Mouse (Mus musculus) embryo, embryonic 11.5 days (tissue): ENCODE measurements at regions not wholly inside any gene's neighbourhood (a gene's known extent, or its start where the extent isn't known, plus 50 kb on each side); places are given as distances from the start of the nearest gene placed in this dataset.
A peak's percentile ranks its signal among the peaks of the same experiment; 100 is the strongest.
"Not testable (repeated sequence)": the region's sequence is repeated elsewhere in the genome, so short reads cannot be mapped to it uniquely, and the experiment has no call there.

ENCODE experiments used
- DNase-seq: peaks from one replicate; pipeline ENCODE4 v3.0.0-alpha.2; 2012; ENCODE audit warnings: low read depth, low spot score

GRCm38 (mm10) chr1:137223052-137223451, 262.8 kb upstream of the Nr5a2 start:
- DNase-seq: no peak

GRCm38 (mm10) chr1:137221087-137222057, 261.1 kb upstream of the Nr5a2 start:
- peak; percentile 24 for DNase-seq

GRCm38 (mm10) chr1:137220226-137220625, 260.0 kb upstream of the Nr5a2 start:
- DNase-seq: no peak

GRCm38 (mm10) chr1:137218611-137219010, 258.4 kb upstream of the Nr5a2 start:
- no peak for DNase-seq

GRCm38 (mm10) chr1:137218096-137218495, 257.8 kb upstream of the Nr5a2 start:
- DNase-seq: no peak

GRCm38 (mm10) chr1:137217206-137217605, 257.0 kb upstream of the Nr5a2 start:
- DNase-seq: no peak

- not testable (repeated sequence) for DNase-seq
These were observed 254.1 kb upstream of the Nr5a2 start for GRCm38 (mm10) chr1:137214328-137214727.

GRCm38 (mm10) chr1:137213717-137214116, 253.5 kb upstream of the Nr5a2 start:
- DNase-seq: no peak

- no peak for DNase-seq
These were observed 252.6 kb upstream of the Nr5a2 start for GRCm38 (mm10) chr1:137212856-137213255.

- no peak for DNase-seq
These were observed 244.1 kb upstream of the Nr5a2 start for GRCm38 (mm10) chr1:137204371-137204770.

- no peak for DNase-seq
These were observed 243.3 kb upstream of the Nr5a2 start for GRCm38 (mm10) chr1:137203512-137203911.

- DNase-seq: no peak
These were observed 240.7 kb upstream of the Nr5a2 start for GRCm38 (mm10) chr1:137200931-137201330.

- no peak for DNase-seq
These were observed 235.7 kb upstream of the Nr5a2 start for GRCm38 (mm10) chr1:137195962-137196361.

- no peak for DNase-seq
These were observed 234.9 kb upstream of the Nr5a2 start for GRCm38 (mm10) chr1:137195065-137195620.

- DNase-seq: no peak
These were observed 218.0 kb upstream of the Nr5a2 start for GRCm38 (mm10) chr1:137178231-137178630.

- DNase-seq: no peak
These were observed 216.4 kb upstream of the Nr5a2 start for GRCm38 (mm10) chr1:137176696-137177095.

GRCm38 (mm10) chr1:137174081-137174480, 213.8 kb upstream of the Nr5a2 start:
- no peak for DNase-seq

GRCm38 (mm10) chr1:137172128-137172527, 211.9 kb upstream of the Nr5a2 start:
- no peak for DNase-seq

- DNase-seq: no peak
These were observed 211.2 kb upstream of the Nr5a2 start for GRCm38 (mm10) chr1:137171451-137171850.

- DNase-seq: no peak
These were observed 187.6 kb upstream of the Nr5a2 start for GRCm38 (mm10) chr1:137147891-137148290.

GRCm38 (mm10) chr1:137141879-137142570, 181.8 kb upstream of the Nr5a2 start:
- DNase-seq: no peak

GRCm38 (mm10) chr1:137141372-137141771, 181.1 kb upstream of the Nr5a2 start:
- DNase-seq: no peak
